Mouse (Mus musculus) liver, embryonic 14 days (tissue): ENCODE data around the gene Chrnb4. TPM values are rescaled to one million over a fixed set of nuclear protein-coding genes. Genes with fewer than 3 reads are reported as not detected.

Experiments used
- polyA plus RNA-seq: library from polyadenylated mRNA; depleted of rRNA; stranded (reverse); fragments of >200 nt; gene quantifications from 2 replicates; pipeline ENCODE4 v1.2.3, GENCODE M21; 2012; rRNA removed

The Chrnb4 gene
- polyA plus RNA-seq, result 0.01 TPM in 2 replicates

DNA sequence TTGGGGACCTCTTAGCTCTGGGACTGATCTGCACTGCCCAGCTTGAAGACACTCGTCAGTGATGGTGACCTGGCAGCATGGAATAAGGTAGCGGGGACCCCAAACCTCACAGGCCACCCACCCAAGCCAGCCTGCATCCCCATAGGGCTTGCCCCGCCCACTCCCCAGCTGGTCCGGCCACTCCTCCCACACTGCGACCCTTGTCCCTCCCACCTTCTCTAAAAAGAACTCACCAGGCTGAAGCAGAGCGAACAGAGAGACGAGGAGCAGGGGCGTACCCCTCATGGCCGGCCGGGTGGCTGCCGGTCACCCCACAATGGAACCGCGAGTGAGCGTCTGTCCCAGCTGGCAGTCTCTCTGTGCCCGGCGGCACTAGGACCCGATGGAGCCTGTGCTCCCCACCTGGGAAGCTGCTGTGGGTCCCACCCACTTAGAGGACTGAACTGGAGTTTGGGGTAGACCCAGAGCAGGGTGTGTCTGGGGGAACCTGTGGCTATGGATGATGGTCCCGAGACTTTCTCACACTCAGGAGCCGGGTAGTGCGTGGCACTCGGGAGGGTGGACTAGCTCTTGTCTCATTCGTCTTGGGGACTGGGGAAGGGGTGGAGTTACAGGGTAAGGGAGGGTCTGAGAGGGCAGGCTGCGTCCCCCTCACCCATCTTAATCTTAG, at the start of gene Chrnb4:
TSS of gene Chrnb4 (minus strand) at position 569 of the 670 bp plus-strand sequence.

DNA sequence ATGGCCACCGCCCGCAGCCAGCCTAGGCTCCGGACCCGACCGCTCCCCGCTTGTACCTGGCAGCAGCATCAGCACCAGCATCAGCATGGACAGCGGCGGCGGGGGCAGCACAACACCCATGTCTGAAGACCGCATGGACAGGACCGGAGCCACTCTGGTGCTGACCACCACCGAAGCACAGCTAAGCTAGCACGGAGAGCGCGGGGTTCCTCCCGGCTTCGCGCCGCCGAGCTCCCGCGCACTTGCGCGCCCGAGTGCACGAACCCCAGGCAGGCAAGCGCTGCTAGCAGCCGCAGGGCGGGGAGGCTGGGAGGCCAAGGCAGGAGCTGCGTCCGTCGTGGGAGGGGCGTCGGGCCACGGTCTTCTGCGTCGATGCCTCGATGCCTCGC, 22.3 kb downstream of the Chrnb4 start, which contains the start of gene Chrna3:
TSS of gene Chrna3 (minus strand) at position 288 of the 389 bp plus-strand sequence.

GRCm38 (mm10) chr9:54980674-54981073, 67.9 kb downstream of the Chrnb4 start, which contains the start of gene Chrna5:
Chrna5 (plus strand) TSS chr9:54980880.

Other genes with a start within 250 kb of the Chrnb4 start
- 10.2 and 12.1 TPM in 2 replicates for gene Ireb2, start 185.0 kb downstream of the Chrnb4 start, polyA plus RNA-seq
- 0.74 and 0.95 TPM in 2 replicates for gene Hykk, start 131.5 kb downstream of the Chrnb4 start, polyA plus RNA-seq
- 104 and 112 TPM in 2 replicates for gene Psma4, start 98.0 kb downstream of the Chrnb4 start, polyA plus RNA-seq
- not detected in 2 replicates for gene AY074887, start 97.8 kb downstream of the Chrnb4 start, polyA plus RNA-seq
- 0.01 and 0.02 TPM in 2 replicates for gene Chrna5, start 67.9 kb downstream of the Chrnb4 start, polyA plus RNA-seq
- not detected in 2 replicates for gene Chrna3, start 22.2 kb downstream of the Chrnb4 start, polyA plus RNA-seq
- gene Ube2q2, start 100.1 kb upstream of the Chrnb4 start, polyA plus RNA-seq, result 5.1 and 6.3 TPM in 2 replicates
- 8.4 and 10.0 TPM in 2 replicates for gene Fbxo22, start 160.1 kb upstream of the Chrnb4 start, polyA plus RNA-seq